Mouse (Mus musculus) Patski (cell line): ENCODE measurements around the gene Kpna6. TPM values are rescaled to one million over a fixed set of nuclear protein-coding genes. Genes with fewer than 3 reads are reported as not detected.

Experiments
- ATAC-seq: fragments of 100-300 bp; one replicate; pipeline ENCODE4 v1.8.0; 2021
- CTCF ChIA-PET: fragments of 350-600 bp; sonication (Branson Sonifier 250); formaldehyde crosslinking; loops from one replicate; lab custom pipeline; 2022; ENCODE audit warnings: inconsistent platforms; lab: Charles Lee
- POLR2A ChIA-PET: fragments of 350-600 bp; sonication (Branson Sonifier 250); formaldehyde crosslinking; loops from one replicate; lab custom pipeline; 2022; ENCODE audit warnings: antibody characterized with exemption, inconsistent platforms; lab: Charles Lee
- DNase-seq: peaks from one replicate; pipeline ENCODE4 v3.0.0-alpha.2; 2011; ENCODE audit warnings: low read depth, low spot score
- H3K27me3 ChIP-seq: fragments of 371-371 bp; one replicate; pipeline ENCODE4 v1.5.1; 2021
- CTCF ChIP-seq: fragments of 100-300 bp; IDR thresholded peaks from one replicate; pipeline ENCODE4 v1.5.1; 2021
- in situ Hi-C: fragments of 300-500 bp; cut with MboI; formaldehyde crosslinking; loops from 3 replicates; pipeline ENCODE4 v1.11.1; 2018; ENCODE audit warnings: low pct_unique_long_range_greater_than_20kb, mixed read lengths
- polyA plus RNA-seq: library from polyadenylated mRNA; unstranded; gene quantifications from one replicate; pipeline ENCODE4 v1.2.3, GENCODE M21; 2021

Kpna6 gene
- polyA plus RNA-seq, 1 experiment from 2014 or later = 43.9 TPM

DNA sequence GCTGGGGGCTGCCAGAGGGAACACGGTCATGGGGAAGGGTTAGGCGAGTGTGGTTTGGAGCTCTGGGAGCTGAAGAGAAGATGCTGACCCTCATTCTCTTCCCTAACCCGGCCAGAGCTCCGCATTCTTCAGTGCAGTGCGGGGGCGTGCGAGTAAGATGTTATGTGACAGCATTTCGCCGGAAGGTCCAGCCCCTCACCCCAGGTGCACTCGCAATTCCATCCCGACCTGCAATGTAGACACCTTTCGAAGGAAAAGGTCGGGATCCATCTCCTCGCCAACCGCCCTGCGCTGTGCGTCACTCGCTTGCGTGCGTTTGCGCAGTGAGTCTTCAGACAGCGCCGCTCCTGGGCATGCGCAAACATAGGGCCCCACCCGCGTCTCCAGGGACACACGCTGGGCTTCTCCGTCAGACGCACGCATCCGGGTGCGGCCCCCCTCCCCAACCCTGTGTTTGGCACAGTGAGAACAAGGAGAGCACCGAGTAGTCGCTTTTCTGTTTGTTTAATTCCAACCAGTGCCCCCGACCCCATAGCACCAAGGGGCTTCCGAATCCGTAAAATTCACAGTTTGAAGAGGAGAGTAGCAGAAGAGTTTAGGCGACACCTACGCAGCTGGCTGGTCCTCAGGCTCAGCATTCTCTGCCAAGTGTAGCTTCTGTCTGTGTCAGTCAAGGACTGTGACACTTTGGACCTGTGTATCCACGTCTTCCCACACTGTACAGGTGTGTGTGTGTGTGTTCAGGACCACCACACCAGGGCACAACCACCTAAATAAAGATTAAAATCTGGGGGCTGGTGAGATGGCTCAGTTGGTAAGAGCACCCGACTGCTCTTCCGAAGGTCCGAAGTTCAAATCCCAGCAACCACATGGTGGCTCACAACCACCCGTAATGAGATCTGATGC lies 53.5 kb downstream of the Kpna6 start, which contains the start of gene Iqcc:
TSS of gene Iqcc (minus strand) at position 314 of the 906 bp plus-strand sequence.
- no peak for TF ChIP-seq CTCF
- DNase-seq (no peak), ATAC-seq (no peak)
- in situ Hi-C loops = no loop called here
- H3K27me3 ChIP-seq = no peaks in the 10 kb centered on the region
- ChIA-PET CTCF (no interaction called here), POLR2A (interaction anchor here (0.6 kb wide), 1 partner anchor 364 kb away, joined by 3 read pairs; no protein-coding TSS in a partner anchor)

DNA sequence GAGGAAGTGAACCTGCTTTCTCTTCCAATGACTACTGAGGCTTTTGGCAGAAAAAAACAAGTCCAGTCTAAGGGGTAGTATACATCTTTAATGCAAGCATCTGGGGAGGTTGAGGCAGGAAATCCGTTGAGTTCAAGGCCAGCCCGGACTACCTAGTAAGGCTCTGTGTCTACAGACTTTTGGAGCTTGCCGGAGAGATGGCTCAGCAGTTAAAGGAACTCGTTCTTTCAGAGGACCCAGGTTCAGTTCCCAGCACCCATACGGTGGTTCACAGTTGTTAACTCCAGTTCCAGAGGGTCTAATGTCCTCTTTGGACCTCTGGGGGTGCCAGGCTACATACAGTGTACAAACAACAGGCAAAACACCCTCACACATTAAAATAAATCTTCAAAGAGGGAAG lies 54.5 kb downstream of the Kpna6 start:
- DNase-seq (no peak), ATAC-seq (no peak)
- H3K27me3 ChIP-seq = no peaks in the 10 kb centered on the region
- TF ChIP-seq CTCF = no peak
- ChIA-PET POLR2A (interaction anchor here (0.7 kb wide), 1 partner anchor 292 kb away, joined by 5 read pairs; no protein-coding TSS in a partner anchor), CTCF (no interaction called here)
- in situ Hi-C loops = no loop called here

DNA sequence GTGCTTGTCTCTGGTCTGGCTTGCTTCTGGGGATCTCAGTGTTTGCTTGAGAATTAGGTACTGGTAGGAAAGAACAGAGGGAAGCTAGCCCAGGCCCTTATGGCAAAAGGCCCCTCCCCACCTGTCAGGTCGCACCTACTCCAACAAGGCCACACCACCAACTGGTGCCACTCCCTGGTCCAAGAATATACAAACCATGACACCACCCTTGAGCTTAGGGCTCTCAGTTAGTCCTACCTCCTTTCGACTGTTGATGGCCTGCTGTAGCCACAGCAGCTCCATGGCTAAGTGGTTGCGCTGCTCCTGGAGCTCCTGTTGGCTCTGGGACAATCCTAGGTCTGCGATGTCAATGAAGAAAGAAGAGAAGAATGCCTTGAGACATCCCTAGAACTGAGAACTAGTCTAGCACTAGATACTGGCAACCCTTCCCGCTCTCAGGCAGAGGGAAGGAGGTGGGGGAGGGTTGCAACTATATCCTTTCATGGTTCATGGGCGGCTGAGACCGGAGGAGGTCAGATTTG lies 55.4 kb downstream of the Kpna6 start:
- POLR2A ChIA-PET = interaction anchor here (0.7 to 1.4 kb wide), 2 partner anchors 8 to 291 kb away, joined by 3 to 5 read pairs; no protein-coding TSS in a partner anchor
- CTCF ChIA-PET = interaction anchor here (1.4 kb wide), 1 partner anchor 9 kb away, joined by 6 read pairs; no protein-coding TSS in a partner anchor
- no peak for ATAC-seq
- in situ Hi-C loops = no loop called here
- DNase-seq = no peak
- no peaks in the 10 kb centered on the region for H3K27me3 ChIP-seq
- no peak for TF ChIP-seq CTCF

DNA sequence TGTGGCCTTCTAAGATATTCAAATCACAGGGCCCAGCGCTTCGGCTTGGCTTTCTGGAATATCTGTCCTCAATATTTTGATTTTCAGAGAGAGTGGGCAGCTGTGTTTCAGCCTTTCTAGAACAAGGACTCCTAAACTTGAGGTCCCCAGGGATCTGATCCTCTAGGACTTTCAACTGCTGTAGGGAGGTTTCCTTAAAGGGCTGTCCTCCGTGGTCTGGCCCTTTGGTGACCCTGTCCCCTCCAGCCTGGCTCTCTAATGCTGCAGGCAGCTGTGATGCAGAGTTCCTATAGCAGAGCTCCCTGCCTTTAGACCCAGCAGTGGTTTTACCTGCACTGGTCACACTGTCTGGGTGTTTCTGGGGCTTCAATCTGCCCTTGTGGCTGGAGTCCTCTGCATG lies 55.9 kb downstream of the Kpna6 start:
- TF ChIP-seq CTCF = no peak
- DNase-seq (no peak), ATAC-seq (no peak)
- POLR2A ChIA-PET = interaction anchor here (1.4 kb wide), 1 partner anchor 8 kb away, joined by 3 read pairs; no protein-coding TSS in a partner anchor
- CTCF ChIA-PET = interaction anchor here (1.4 kb wide), 1 partner anchor 8 kb away, joined by 6 read pairs; no protein-coding TSS in a partner anchor
- no peaks in the 10 kb centered on the region for H3K27me3 ChIP-seq
- in situ Hi-C loops = no loop called here

DNA sequence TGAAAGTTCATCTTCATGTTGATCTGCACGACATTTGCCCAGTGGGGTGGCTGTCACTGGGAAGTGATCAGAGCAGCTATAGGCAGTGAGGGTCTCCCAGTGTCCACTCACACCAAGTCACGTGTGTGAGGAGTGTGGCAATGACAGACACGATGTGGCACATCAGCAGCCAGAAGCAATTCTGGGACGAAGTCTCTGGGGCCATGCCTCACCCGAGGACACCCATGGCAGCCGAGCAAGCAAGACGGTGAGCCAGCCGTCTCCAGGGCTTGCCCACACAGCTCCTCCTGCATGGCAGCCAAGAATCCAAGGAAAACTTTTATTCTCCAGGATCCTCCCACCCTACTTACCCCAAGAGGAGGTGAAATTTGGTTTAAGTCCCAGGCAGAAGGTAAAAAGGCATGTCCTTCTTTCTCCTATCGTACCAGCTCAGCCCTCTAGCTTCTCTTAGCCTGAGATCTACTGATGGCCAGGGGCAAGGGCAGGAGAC lies 56.7 kb downstream of the Kpna6 start:
- no peak for DNase-seq
- POLR2A ChIA-PET = interaction anchor here (0.6 to 1.4 kb wide), 2 partner anchors 7 to 10 kb away, joined by 3 to 6 read pairs; no protein-coding TSS in a partner anchor
- in situ Hi-C loops = no loop called here
- CTCF ChIA-PET = no interaction called here
- TF ChIP-seq CTCF = no peak
- H3K27me3 ChIP-seq = no peaks in the 10 kb centered on the region
- ATAC-seq = no peak

DNA sequence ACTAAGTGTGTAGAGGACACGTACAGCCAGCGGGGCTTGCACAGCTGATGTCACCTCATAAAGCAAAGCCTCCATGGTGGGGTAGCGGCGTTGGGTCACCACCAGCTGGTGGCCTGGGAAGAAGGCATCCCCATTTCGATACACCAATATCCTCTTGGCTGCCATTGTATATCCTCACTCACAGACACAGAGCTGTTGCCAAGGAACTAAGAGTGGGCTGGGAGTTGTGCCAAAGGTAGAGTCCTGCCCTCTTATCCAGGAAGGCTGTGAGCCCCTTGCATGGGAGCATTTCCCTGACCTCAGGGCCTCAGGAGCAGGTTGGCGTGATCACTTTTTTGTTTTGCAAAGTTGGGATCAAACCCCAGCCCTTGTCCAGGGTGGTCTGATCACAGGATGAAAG lies 58.5 kb downstream of the Kpna6 start, which contains the start of gene Dcdc2b:
TSS of gene Dcdc2b (minus strand) at position 165 of the 400 bp plus-strand sequence.
- POLR2A ChIA-PET = no interaction called here
- no peaks in the 10 kb centered on the region for H3K27me3 ChIP-seq
- no peak for DNase-seq
- in situ Hi-C loops = no loop called here
- CTCF ChIA-PET = no interaction called here
- no peak for ATAC-seq
- no peak for TF ChIP-seq CTCF

DNA sequence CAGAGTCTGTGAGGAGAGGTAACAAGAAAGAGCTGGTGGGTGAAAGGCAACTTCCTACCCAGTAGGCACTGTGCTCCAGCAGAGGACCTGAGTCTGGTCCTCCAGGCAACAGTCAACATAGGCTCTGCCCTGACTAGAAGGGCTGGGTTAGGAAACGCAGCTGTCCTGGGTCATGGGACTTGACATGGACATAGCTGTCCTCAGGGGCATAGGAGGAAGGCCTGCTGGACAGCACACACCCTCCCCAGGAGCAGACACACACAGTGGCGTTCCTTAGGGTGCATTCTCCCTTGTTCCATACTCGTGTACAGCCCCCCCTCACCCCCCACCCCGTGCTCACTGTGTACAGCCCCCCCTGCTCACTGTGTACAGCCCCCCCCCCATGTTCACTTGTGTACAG lies 62.1 kb downstream of the Kpna6 start:
- CTCF ChIA-PET = no interaction called here
- H3K27me3 ChIP-seq = no peaks in the 10 kb centered on the region
- in situ Hi-C loops = no loop called here
- POLR2A ChIA-PET = interaction anchor here (0.6 to 0.9 kb wide), 2 partner anchors 13 to 57 kb away, joined by 3 to 4 read pairs; no protein-coding TSS in a partner anchor
- DNase-seq (no peak), ATAC-seq (no peak)
- no peak for TF ChIP-seq CTCF

DNA sequence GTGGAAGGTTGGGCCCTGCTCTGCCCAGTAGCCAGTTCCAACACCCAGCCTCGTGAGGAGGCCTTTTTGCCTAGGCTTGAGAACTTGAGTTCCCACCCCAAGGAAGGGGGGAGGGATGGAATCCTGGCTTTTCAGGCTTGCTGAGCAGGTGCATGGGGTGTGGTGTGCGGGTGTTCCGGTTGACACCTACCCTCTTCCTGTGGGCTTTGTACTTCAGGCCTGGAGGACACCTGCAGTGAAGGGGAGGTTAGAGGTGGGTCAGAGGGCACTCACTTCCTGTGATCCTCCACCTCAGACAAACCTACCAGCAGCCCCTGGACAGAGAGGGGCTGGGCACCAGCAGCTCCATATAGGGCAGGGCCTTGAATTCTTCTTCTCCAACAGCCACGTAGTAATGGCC lies 62.5 kb downstream of the Kpna6 start:
- H3K27me3 ChIP-seq = no peaks in the 10 kb centered on the region
- ChIA-PET CTCF (interaction anchor here (1.8 to 2.6 kb wide), 2 partner anchors 28 to 32 kb away, joined by 5 to 19 read pairs; partner anchors contain the start of gene Fam167b), POLR2A (interaction anchor here (0.9 kb wide), 1 partner anchor 13 kb away, joined by 3 read pairs; no protein-coding TSS in a partner anchor)
- no peak for TF ChIP-seq CTCF
- ATAC-seq (no peak), DNase-seq (no peak)
- in situ Hi-C loops = no loop called here

DNA sequence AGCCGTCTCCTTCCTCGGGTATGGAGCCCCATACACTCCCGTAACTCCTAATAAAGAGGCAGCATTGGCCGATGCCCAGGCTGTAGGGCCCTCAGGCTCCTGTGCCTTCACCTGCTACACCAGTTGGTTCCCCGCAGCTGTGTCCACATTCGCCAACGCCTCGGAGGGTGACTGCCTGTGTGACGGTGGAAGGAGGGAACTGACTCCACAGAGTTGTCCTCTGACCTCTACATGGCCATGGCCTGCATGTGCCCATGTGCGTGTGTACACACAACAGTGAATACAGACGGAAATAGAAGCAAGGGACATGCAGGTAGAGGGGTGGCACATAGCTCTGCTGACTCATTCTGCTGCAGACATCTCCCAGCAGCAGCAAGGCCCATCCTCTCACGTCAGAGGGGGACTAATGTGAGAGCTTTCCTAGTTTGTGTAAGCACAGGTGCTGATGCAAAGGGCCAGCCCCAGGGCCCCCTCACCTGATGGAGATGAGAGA lies 63.4 kb downstream of the Kpna6 start:
- TF ChIP-seq CTCF = no peak
- in situ Hi-C loops = no loop called here

More for the DNA sequence above, 63.4 kb downstream of the Kpna6 start:
- ChIA-PET CTCF (interaction anchor here (0.9 to 2.6 kb wide), 15 partner anchors 10 to 154 kb away, joined by 3 to 19 read pairs (median 4); partner anchors contain the start of genes Fam167b and Lck), POLR2A (interaction anchor here (0.7 to 1.0 kb wide), 2 partner anchors 8 to 11 kb away, joined by 3 read pairs; no protein-coding TSS in a partner anchor)
- no peak for ATAC-seq
- H3K27me3 ChIP-seq = no peaks in the 10 kb centered on the region
- no peak for DNase-seq
